Mouse (Mus musculus) hindbrain, embryonic 12.5 days (tissue): ENCODE results near the gene Appl1. TPM values are rescaled to one million over a fixed set of nuclear protein-coding genes. Genes with fewer than 3 reads are reported as not detected.
"Not testable (repeated sequence)": the region's sequence is repeated elsewhere in the genome, so short reads cannot be mapped to it uniquely, and the experiment has no call there.

Source experiments
- ATAC-seq: fragments of 200-750 bp; cut with Nextera tagmentation; 2 replicates; pipeline ENCODE4 v1.8.0; 2017; ENCODE audit warnings: moderate TSS enrichment; ENCODE audit not compliant: low FRiP score
- H3K27ac ChIP-seq: fragments of 300-500 bp; sonication (generic); 2 replicates; pipeline ENCODE4 v1.5.1; 2016; ENCODE audit warnings: mild to moderate bottlenecking
- H3K27me3 ChIP-seq: fragments of 300-500 bp; sonication (generic); 2 replicates; pipeline ENCODE4 v1.6.1; 2016; ENCODE audit warnings: mild to moderate bottlenecking
- H3K36me3 ChIP-seq: fragments of 300-500 bp; sonication (generic); 2 replicates; pipeline ENCODE4 v1.6.1; 2016; ENCODE audit warnings: mild to moderate bottlenecking
- H3K4me1 ChIP-seq: fragments of 300-500 bp; sonication (generic); 2 replicates; pipeline ENCODE4 v1.6.1; 2016
- H3K4me2 ChIP-seq: fragments of 300-500 bp; sonication (generic); replicated peaks from 2 replicates; pipeline ENCODE4 v1.6.1; 2016; ENCODE audit warnings: mild to moderate bottlenecking
- H3K4me3 ChIP-seq: fragments of 300-500 bp; sonication (generic); 2 replicates; pipeline ENCODE4 v1.5.1; 2016; ENCODE audit warnings: mild to moderate bottlenecking
- H3K9ac ChIP-seq: fragments of 300-500 bp; sonication (generic); 2 replicates; pipeline ENCODE4 v1.6.1; 2016; ENCODE audit warnings: mild to moderate bottlenecking, moderate library complexity
- H3K9me3 ChIP-seq: fragments of 300-500 bp; sonication (generic); replicated peaks from 2 replicates; pipeline ENCODE4 v1.6.1; 2016; ENCODE audit warnings: mild to moderate bottlenecking
- WGBS: fragments of 180-500 bp; shearing (Covaris S2); methylation state at CpG from one replicate; pipeline ENCODE4 v1.1.7; 2016; 5-methylcytosine and 5-hydroxymethylcytosine counted together
- polyA plus RNA-seq: library from polyadenylated mRNA; unstranded; fragments of >200 nt; fragmentation: Nextera tagmentation; extraction: Ambion mirVana; gene quantifications from 2 replicates; pipeline ENCODE4 v1.2.1, GENCODE M21; 2016

The Appl1 gene
- polyA plus RNA-seq, 1 experiment from 2014 or later: 50.6 TPM

DNA sequence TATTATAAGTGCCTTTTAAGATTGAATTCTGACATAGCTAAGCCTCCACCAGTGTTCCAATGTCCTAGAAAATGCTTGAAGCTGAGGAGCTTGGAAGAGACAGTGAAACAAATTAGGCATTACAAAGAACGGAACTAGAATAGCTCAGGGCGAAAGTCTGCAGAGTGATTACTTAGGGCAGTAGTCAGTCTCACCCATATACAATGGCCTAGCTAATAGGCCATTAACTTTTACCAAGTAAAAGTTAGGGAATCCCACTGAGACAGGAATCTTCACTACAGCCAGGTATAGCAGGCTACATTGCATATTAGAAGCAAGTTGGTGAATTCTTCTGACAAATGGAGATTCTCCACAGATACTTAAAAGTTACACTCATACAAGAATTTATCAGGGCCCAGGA lies 14.9 kb downstream of the Appl1 start:
- not testable (repeated sequence) for H3K4me2 ChIP-seq, H3K4me1 ChIP-seq, H3K9ac ChIP-seq, H3K27me3 ChIP-seq, ATAC-seq, H3K4me3 ChIP-seq, H3K27ac ChIP-seq, H3K9me3 ChIP-seq
- H3K36me3 ChIP-seq: peaks cover 12% of the 10 kb centered on the region
- whole genome bisulfite sequencing: 61% methylated on average over 2 of the region's 2 CpGs

DNA sequence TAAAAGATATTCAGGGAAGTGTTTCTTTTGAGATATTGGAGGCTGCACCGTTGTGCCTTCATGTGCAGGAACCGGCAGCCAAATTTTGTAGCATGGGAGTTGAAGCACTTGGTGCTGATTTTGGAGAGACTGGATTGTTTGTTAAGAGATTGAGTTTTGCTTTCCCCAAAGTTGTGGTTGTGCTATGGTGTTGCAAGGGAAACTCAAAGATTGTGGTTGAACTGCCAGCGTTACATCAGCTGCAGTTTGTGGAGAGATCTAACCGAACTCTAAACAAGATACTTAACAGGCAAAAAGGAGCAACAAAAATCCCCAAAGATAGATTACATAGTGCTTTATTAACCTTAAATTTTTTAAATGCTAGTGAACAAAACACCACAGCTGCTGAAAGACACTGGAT lies 35.5 kb downstream of the Appl1 start:
- Histone ChIP-seq H3K27ac (no peak overlapping the region), H3K9ac (no peak overlapping the region), H3K27me3 (no peaks in the 10 kb centered on the region), H3K4me3 (no peak overlapping the region), H3K9me3 (no peaks in the 10 kb centered on the region), H3K4me2 (no peak overlapping the region), H3K4me1 (no peaks in the 10 kb centered on the region), H3K36me3 (peaks cover 21% of the 10 kb centered on the region)
- ATAC-seq: no peak
- 96% methylated on average over 4 of the region's 4 CpGs for WGBS

DNA sequence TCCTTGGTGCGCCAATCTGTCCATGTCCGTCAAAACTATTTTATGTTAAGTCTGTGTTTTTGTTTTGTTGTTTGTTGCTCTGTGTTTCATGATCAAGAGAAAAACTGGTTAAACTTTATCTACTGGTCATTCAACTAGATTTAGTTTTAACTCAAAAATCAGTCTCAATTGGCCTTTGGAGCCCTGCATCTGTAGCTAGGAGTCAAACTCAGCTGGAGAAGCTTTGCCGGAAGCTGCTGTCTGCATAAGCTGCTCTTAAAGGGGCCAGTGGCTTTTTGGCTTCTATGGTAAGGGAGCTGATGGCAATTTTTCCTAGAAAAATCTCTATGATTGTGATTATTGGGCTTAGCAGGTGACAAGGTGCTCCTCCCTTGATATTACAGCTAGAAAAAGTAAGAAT lies 36.1 kb downstream of the Appl1 start:
- H3K4me2 ChIP-seq: no peak overlapping the region
- no peak for ATAC-seq

DNA sequence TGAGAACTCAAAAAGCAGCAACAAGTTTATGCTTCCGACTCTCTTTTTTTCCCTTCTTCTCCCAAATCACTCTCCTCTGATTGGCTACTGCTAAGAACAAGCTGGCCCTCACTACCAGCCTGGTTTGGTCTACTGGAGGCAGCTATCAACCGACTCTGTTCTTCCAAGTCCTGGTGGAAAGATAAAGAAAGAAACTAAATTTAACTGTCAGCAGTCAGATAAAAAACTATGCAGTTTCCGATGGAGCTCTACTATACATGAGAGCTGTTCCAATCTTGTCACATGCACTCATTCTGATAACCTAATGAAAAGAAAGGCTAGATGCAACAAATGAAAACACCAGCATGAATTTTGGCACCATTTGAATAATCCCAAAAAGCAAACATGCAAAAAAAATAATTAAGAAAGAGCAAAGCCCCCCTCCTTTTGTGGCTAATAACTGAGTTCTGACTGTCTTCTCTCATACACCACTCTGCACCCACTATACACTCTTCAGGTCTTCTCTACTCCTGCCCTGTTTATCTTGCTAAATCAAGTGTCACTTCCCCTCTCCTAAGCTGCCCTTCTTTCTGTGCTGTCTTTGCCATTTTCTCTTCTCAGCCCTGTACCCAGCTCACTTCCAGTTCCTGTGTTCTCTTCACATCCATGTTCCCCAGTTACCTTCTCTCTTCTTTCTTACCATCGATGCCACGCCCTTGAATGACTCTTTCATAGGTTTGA lies 47.2 kb downstream of the Appl1 start:
- no peak overlapping the region for H3K4me2 ChIP-seq
- H3K9me3 ChIP-seq: no peaks in the 10 kb centered on the region
- H3K9ac ChIP-seq: no peak overlapping the region
- H3K27me3 ChIP-seq: no peaks in the 10 kb centered on the region
- no peak for ATAC-seq
- no peaks in the 10 kb centered on the region for H3K4me1 ChIP-seq
- H3K27ac ChIP-seq: no peak overlapping the region
- 93% methylated on average over 5 of the region's 5 CpGs for WGBS
- no peak overlapping the region for H3K4me3 ChIP-seq
- peaks cover 43% of the 10 kb centered on the region for H3K36me3 ChIP-seq

More for the DNA sequence above, 36.1 kb downstream of the Appl1 start:
- Histone ChIP-seq H3K4me1 (no peaks in the 10 kb centered on the region), H3K27me3 (no peaks in the 10 kb centered on the region), H3K27ac (no peak overlapping the region), H3K36me3 (peaks cover 18% of the 10 kb centered on the region), H3K4me3 (no peak overlapping the region), H3K9ac (no peak overlapping the region), H3K9me3 (no peaks in the 10 kb centered on the region)
- WGBS: 82% methylated on average over 3 of the region's 3 CpGs

DNA sequence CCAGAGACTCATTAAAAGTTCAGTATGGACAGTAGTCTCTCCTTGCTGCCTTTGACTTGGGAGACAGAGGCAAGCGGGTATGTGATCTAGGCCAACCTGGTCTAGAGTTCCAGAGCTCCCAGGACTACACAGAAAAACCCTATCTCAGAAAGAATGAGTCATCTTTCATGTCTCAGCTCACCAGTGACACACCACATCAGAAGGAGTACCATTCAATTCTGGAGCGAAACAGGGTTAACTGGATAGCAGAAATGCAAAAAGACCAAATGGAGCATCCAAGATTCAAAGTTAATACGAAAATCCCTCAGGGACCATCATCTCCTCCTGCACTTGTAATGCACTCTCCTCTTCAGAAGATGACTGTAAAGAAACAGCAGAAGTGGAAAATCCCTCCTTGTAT lies 51.7 kb downstream of the Appl1 start:
- H3K36me3 ChIP-seq: peaks cover 33% of the 10 kb centered on the region
- no peaks in the 10 kb centered on the region for H3K4me1 ChIP-seq
- no peak for ATAC-seq
- no peak overlapping the region for H3K9ac ChIP-seq
- no peaks in the 10 kb centered on the region for H3K9me3 ChIP-seq
- 91% methylated on average over 3 of the region's 3 CpGs for WGBS
- no peak overlapping the region for H3K27ac ChIP-seq
- H3K4me3 ChIP-seq: no peak overlapping the region
- no peak overlapping the region for H3K4me2 ChIP-seq
- H3K27me3 ChIP-seq: no peaks in the 10 kb centered on the region

DNA sequence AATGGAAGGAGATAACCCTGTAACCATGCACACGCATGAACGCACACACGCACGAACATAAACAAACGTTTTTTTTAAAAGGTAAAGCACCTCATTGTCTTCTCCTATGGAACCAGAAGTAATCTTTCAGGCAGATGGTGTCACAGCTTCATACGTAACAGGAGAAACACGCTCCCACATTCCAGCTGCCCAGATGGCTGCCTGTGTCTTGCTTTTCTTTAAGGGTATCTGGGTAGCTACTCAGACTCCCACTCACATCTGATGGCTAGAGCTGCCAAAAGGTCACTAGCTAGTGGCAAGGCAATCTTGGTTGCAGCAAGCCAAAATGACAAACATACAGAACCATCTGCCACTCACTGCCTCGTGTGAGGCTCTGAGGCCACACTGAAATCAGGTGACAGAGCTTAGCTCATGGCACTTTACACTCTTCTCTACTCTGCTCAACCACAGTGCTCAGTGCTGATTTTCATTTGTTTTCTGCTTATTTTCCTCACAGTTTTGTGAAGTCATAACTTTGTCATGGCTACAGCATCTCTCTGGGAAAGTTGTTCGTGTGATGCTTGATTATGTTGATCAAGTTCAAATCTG lies 57.3 kb downstream of the Appl1 start:
- Histone ChIP-seq H3K27ac (no peak overlapping the region), H3K9me3 (no peaks in the 10 kb centered on the region), H3K9ac (no peak overlapping the region), H3K4me1 (0 out of 2 replicates have a peak, but pooled peaks cover 3% of the 10 kb centered on the region), H3K4me2 (no peak overlapping the region), H3K36me3 (peaks cover 3% of the 10 kb centered on the region; the same call in 1 of the 2 replicates), H3K4me3 (no peak overlapping the region), H3K27me3 (no peaks in the 10 kb centered on the region)
- ATAC-seq: no peak
- 62% methylated on average over 9 of the region's 9 CpGs for WGBS

DNA sequence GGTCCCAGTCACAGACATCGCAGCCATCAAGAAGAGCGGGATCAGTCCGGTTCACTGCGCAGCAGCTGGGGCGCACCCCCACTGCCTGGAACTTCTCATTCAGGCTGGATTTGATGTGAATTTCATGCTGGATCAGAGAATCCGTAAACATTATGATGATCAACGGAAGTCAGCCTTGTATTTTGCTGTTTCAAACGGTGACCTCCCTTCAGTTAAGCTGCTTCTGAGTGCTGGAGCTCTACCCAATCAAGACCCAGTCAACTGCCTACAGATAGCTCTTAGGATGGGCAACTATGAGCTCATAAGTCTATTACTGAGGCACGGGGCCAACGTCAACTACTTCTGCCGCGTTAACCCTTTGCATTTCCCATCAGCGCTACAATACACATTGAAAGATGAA lies 59.2 kb downstream of the Appl1 start:
- no peaks in the 10 kb centered on the region for H3K9me3 ChIP-seq
- H3K4me3 ChIP-seq: no peak overlapping the region
- H3K27ac ChIP-seq: no peak overlapping the region
- WGBS: 93% methylated on average over 13 of the region's 13 CpGs
- ATAC-seq: no peak
- H3K27me3 ChIP-seq: no peaks in the 10 kb centered on the region
- H3K4me2 ChIP-seq: no peak overlapping the region
- H3K9ac ChIP-seq: no peak overlapping the region
- 0 out of 2 replicates have a peak, but pooled peaks cover 3% of the 10 kb centered on the region for H3K4me1 ChIP-seq
- H3K36me3 ChIP-seq: no peaks in the 10 kb centered on the region

DNA sequence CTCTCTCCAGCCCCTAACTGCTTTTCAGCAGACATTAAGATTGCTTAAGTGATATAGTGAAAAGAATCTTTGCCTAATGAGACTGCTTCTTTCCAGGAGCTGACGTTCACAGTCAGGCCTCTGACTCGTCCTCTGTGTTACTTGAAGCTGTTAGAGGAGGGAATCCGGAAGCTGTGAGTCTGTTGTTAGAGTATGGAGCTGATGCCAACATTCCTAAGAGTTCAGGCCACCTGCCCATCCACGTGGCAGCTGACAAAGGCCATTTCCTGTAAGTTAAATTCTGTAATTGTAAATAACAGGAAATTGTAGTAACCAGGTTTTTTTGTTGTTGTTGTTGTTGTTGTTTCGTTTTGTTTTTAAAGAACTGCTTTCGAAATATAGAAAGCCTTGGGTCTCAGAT lies 59.8 kb downstream of the Appl1 start:
- WGBS: 76% methylated on average over 6 of the region's 6 CpGs
- Histone ChIP-seq H3K4me1 (0 out of 2 replicates have a peak, but pooled peaks cover 3% of the 10 kb centered on the region), H3K27me3 (no peaks in the 10 kb centered on the region), H3K27ac (no peak overlapping the region), H3K9ac (no peak overlapping the region), H3K4me2 (no peak overlapping the region), H3K4me3 (no peak overlapping the region), H3K9me3 (no peaks in the 10 kb centered on the region), H3K36me3 (no peaks in the 10 kb centered on the region)
- ATAC-seq: no peak

DNA sequence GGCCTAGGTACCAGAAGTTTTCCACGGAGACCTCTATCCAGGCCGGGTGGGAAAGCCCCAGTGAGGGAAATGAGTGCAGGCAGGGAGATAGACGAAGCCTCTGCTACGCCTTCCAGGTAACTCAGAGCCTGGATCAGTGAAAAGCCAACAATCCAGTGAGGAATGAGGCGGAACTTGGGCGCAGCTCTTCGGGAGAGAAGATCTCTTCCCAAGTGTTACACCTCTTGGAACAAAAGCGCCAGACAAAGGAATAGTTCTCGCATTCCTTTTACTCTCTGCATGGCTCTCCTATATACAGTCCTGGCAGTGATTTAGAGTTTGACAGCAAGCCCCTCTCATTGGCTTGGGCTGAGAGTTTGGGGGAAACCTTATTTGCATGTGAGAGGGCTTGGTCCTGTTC lies 60.6 kb downstream of the Appl1 start:
- not testable (repeated sequence) for H3K27me3 ChIP-seq, H3K27ac ChIP-seq, H3K9me3 ChIP-seq, ATAC-seq, H3K4me3 ChIP-seq, H3K4me1 ChIP-seq, H3K9ac ChIP-seq, H3K36me3 ChIP-seq, H3K4me2 ChIP-seq
- WGBS: 38% methylated on average over 9 of the region's 9 CpGs

DNA sequence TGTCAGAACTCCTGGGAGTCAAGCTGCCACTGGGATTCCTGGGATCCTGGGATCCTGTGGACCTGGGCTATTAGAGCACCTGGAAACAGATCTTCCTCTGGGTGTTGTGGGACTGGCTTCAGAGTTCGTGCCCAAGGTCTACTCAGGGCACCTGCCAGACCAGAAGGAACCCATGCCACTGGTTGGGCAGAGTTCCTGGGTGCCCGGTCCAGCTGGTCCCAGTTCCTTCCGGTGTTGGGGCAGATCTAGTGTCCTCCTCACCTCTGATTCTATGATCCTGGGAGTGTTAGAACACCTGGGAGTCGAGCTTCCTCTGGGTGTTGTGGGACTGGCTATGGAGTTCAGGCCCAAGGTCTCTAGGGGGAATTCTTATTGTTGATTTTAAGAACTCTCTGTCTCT lies 63.6 kb downstream of the Appl1 start:
- ATAC-seq: no peak
- H3K9me3 ChIP-seq: no peaks in the 10 kb centered on the region
- H3K27me3 ChIP-seq: no peaks in the 10 kb centered on the region
- WGBS: 86% methylated on average over 4 of the region's 4 CpGs
- no peak overlapping the region for H3K9ac ChIP-seq
- no peaks in the 10 kb centered on the region for H3K36me3 ChIP-seq
- no peaks in the 10 kb centered on the region for H3K4me1 ChIP-seq
- H3K27ac ChIP-seq: no peak overlapping the region
- H3K4me3 ChIP-seq: no peak overlapping the region
- no peak overlapping the region for H3K4me2 ChIP-seq

DNA sequence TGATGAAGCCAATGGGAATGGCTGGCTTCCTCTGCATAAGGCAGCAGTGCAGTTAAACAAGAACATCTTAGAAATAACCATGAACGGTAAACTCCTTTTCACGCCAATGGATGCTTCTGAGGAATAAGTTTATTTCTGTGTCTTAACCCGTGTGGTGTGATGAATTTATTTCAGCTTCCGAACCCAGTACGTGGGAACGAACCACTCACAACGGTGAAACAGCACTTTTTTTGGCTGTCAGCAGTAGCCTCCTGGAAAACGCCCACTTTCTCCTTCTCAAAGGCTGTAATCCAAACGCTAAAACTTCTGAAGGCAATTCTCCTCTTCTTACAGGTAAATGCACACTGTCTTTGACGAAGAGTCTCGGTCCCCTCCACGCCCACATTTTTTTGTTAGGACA lies 70.1 kb downstream of the Appl1 start:
- no peaks in the 10 kb centered on the region for H3K4me1 ChIP-seq
- no peaks in the 10 kb centered on the region for H3K36me3 ChIP-seq
- H3K9me3 ChIP-seq: no peaks in the 10 kb centered on the region
- H3K9ac ChIP-seq: no peak overlapping the region
- no peaks in the 10 kb centered on the region for H3K27me3 ChIP-seq
- H3K4me2 ChIP-seq: no peak overlapping the region
- no peak overlapping the region for H3K27ac ChIP-seq
- no peak overlapping the region for H3K4me3 ChIP-seq
- no peak for ATAC-seq
- 89% methylated on average over 12 of the region's 12 CpGs for WGBS

DNA sequence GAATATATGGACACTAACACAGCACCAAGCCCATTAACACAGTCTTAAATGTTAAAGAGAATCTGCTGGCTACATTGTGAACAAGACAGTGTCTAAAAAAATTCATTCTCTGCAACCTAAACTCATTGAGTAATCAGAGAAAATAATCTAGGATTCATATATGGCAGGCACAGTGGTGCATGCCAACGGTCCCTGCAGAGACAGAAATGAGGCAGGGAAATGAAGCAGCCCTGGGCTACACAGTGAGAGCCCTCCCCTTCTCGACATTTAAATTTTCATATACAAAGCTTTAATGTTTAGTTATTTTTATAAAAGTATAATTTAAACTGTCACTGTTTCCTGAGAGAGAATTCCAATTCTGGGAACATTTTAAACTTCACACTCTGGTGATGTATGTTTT lies 71.5 kb downstream of the Appl1 start:
- 82% methylated on average over 2 of the region's 2 CpGs for WGBS
- no peak overlapping the region for H3K9ac ChIP-seq
- no peak for ATAC-seq

DNA sequence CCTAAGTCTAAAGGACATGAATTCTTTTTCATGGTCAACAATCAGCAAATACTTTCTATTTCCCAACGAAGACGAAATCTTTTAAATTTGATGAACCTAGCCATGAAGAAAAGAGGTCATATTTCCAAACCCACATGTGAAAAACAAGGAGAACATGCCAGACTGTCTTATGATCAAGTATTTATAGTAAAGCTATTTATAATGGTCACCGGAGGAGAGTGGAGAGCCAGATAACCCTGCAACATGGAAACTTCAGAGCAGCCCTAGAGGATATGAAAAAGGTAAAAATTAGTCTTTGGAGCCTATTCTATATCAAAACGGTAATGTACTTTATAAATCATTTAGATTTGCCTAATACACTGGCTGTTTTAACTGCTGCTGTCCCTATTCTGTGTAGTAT lies 76.6 kb downstream of the Appl1 start, which contains the start of gene Asb14:
Gene Asb14, plus strand, starts transcription at position 166 of the 400 bp plus-strand sequence.
- 92% methylated on average over 4 of the region's 4 CpGs for WGBS
- H3K27me3 ChIP-seq: no peaks in the 10 kb centered on the region
- no peaks in the 10 kb centered on the region for H3K4me1 ChIP-seq
- no peak within 1 kb of the TSS for H3K9ac ChIP-seq
- H3K27ac ChIP-seq: no peak within 1 kb of the TSS
- H3K36me3 ChIP-seq: no peaks in the 10 kb centered on the region
- H3K4me2 ChIP-seq: no peak within 1 kb of the TSS
- H3K9me3 ChIP-seq: no peaks in the 10 kb centered on the region
- no peak within 1 kb of the TSS for H3K4me3 ChIP-seq
- ATAC-seq: no peak

More for the DNA sequence above, 71.5 kb downstream of the Appl1 start:
- H3K27me3 ChIP-seq: no peaks in the 10 kb centered on the region
- H3K27ac ChIP-seq: no peak overlapping the region
- no peaks in the 10 kb centered on the region for H3K9me3 ChIP-seq
- H3K4me3 ChIP-seq: no peak overlapping the region
- H3K4me2 ChIP-seq: no peak overlapping the region
- no peaks in the 10 kb centered on the region for H3K4me1 ChIP-seq
- no peaks in the 10 kb centered on the region for H3K36me3 ChIP-seq
